Mouse (Mus musculus): ENCODE results near the gene Evc2. TPM values are rescaled to one million over a fixed set of nuclear protein-coding genes. Genes with fewer than 3 reads are reported as not detected.

Evc2 gene
- polyA plus RNA-seq, 1 experiment from 2014 or later = 18.3 TPM

DNA sequence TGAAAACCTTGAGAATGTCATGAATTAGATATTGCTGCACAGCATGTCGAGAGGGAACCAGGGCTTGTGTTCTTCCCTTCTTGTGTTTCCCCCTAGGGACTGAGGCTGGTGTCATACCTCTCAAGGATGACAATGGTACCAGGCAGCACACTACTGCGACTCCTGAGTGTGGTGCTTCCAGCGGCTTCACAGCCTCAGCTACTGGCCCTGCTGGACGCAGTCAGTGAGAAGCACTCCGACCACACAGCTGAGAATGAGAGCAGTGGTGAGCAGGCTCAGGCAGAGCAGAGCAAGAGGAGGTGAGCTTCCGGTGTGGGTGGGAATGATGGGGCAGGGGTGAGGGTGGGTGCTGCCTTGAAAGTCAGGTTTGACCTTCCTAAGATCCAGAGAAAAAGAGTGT, 80.7 kb downstream of the Evc2 start:
- DNase-seq (ENCODE audit: low spot score) = no peak
- 90% methylated on average over 6 of the region's 6 CpGs for WGBS
- Histone ChIP-seq H3K36me3 (ENCODE audit: control insufficient read depth, insufficient read depth, low read length) (no peaks in the 10 kb centered on the region; the same call in 1 of the 2 replicates), H3K9me3 (ENCODE audit: control insufficient read depth, low read length) (no peaks in the 10 kb centered on the region), H3K9ac (ENCODE audit: low read length) (no peak overlapping the region), H3K4me3 (ENCODE audit: low read depth, low read length) (no peak overlapping the region), H3K27ac (replicated peaks; ENCODE audit: low read depth, low read length) (no peak overlapping the region), H3K27me3 (ENCODE audit: control insufficient read depth, insufficient read depth, low read length) (no peaks in the 10 kb centered on the region), H3K4me1 (ENCODE audit: control insufficient read depth, insufficient read depth, low read length) (no peaks in the 10 kb centered on the region), H3K4me2 (ENCODE audit: low read depth, severe bottlenecking) (no peak overlapping the region)
- no peak for ATAC-seq (ENCODE audit: insufficient number of reproducible peaks, low FRiP score, low TSS enrichment, low read depth)

DNA sequence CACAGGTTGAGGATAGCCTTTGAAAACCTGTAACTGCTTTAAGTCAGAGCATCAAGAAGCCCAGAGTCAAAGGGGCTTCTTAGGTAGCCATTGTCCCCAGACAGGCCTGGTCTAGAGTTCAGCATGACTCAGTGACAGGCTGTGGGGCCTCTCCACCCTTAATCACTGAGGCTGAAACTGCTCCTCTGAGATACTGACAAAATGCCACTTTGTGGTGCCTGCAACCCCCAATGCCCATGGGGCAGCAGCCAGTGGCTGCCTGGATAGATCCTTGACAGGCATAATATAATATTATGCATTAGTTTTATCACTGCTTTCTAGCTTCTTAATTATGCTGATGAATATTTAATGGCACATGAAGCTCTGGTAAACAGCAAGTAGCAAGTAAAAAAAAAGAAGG, 88.9 kb downstream of the Evc2 start:
- H3K9ac ChIP-seq (ENCODE audit: low read length) = no peak overlapping the region
- no peaks in the 10 kb centered on the region; the same call in 1 of the 2 replicates for H3K36me3 ChIP-seq (ENCODE audit: control insufficient read depth, insufficient read depth, low read length)
- DNase-seq (ENCODE audit: low spot score) (no peak), ATAC-seq (ENCODE audit: insufficient number of reproducible peaks, low FRiP score, low TSS enrichment, low read depth) (no peak)
- H3K27ac ChIP-seq (replicated peaks; ENCODE audit: low read depth, low read length) = no peak overlapping the region
- no peaks in the 10 kb centered on the region for H3K4me1 ChIP-seq (ENCODE audit: control insufficient read depth, insufficient read depth, low read length)
- no peaks in the 10 kb centered on the region for H3K27me3 ChIP-seq (ENCODE audit: control insufficient read depth, insufficient read depth, low read length)
- H3K4me2 ChIP-seq (ENCODE audit: low read depth, severe bottlenecking) = no peak overlapping the region
- no peaks in the 10 kb centered on the region for H3K9me3 ChIP-seq (ENCODE audit: control insufficient read depth, low read length)
- H3K4me3 ChIP-seq (ENCODE audit: low read depth, low read length) = no peak overlapping the region

DNA sequence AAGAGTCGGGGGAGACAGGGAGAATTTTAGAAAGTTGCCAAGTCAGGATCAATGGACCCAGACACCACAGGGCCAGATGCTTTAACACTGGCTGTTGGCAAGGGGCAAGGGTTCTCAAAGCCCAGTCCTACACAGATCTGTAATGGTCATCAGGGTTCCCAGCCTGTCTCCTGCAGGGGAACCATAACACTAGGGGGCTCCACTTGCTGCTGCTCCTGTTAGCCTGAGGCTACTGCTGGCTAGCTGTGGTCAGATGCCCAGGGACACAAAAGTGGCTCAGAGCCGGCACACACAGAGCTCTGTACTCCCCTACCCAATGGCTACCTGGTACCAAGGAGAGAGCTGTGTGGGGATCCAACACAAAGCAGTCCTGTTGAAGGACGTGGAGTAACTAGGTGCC, 97.1 kb downstream of the Evc2 start:
- ATAC-seq (ENCODE audit: insufficient number of reproducible peaks, low FRiP score, low TSS enrichment, low read depth) = no peak
- no peaks in the 10 kb centered on the region for H3K4me1 ChIP-seq (ENCODE audit: control insufficient read depth, insufficient read depth, low read length)
- H3K4me2 ChIP-seq (ENCODE audit: low read depth, severe bottlenecking) = no peak overlapping the region
- no peak overlapping the region for H3K9ac ChIP-seq (ENCODE audit: low read length)
- no peaks in the 10 kb centered on the region for H3K27me3 ChIP-seq (ENCODE audit: control insufficient read depth, insufficient read depth, low read length)
- no peak overlapping the region for H3K27ac ChIP-seq (replicated peaks; ENCODE audit: low read depth, low read length)
- no peaks in the 10 kb centered on the region for H3K36me3 ChIP-seq (ENCODE audit: control insufficient read depth, insufficient read depth, low read length)
- H3K4me3 ChIP-seq (ENCODE audit: low read depth, low read length) = no peak overlapping the region
- H3K9me3 ChIP-seq (ENCODE audit: control insufficient read depth, low read length) = no peaks in the 10 kb centered on the region; the same call in 1 of the 2 replicates
- 85% methylated on average over 3 of the region's 3 CpGs for WGBS
- no peak for DNase-seq (ENCODE audit: low spot score)

DNA sequence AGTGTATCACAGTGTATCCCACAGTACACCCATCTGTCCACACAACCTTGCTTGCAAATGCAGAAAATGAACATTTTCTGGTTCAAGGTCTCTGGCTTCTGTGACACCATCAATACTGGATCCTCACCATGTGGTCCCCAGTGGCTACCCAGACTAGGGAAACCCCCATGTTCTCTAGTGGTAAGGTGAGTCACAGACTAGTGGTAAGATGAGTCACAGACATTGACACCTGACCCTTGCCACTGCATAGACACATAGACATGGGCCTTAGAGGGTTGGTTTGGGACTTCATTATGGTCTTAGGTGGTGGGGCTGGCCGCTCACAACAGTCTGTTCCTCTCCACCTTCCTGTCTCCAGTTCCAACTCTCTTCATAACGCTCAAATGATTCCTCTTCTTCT, 104.5 kb downstream of the Evc2 start:
- no peaks in the 10 kb centered on the region for H3K9me3 ChIP-seq (ENCODE audit: control insufficient read depth, low read length)
- no peaks in the 10 kb centered on the region for H3K36me3 ChIP-seq (ENCODE audit: control insufficient read depth, insufficient read depth, low read length)
- DNase-seq (ENCODE audit: low spot score) (no peak), ATAC-seq (ENCODE audit: insufficient number of reproducible peaks, low FRiP score, low TSS enrichment, low read depth) (no peak)
- WGBS = 78% methylated on average over 2 of the region's 2 CpGs
- no peaks in the 10 kb centered on the region for H3K4me1 ChIP-seq (ENCODE audit: control insufficient read depth, insufficient read depth, low read length)
- H3K4me2 ChIP-seq (ENCODE audit: low read depth, severe bottlenecking) = no peak overlapping the region
- no peaks in the 10 kb centered on the region for H3K27me3 ChIP-seq (ENCODE audit: control insufficient read depth, insufficient read depth, low read length)
- H3K9ac ChIP-seq (ENCODE audit: low read length) = no peak overlapping the region
- H3K4me3 ChIP-seq (ENCODE audit: low read depth, low read length) = no peak overlapping the region
- H3K27ac ChIP-seq (replicated peaks; ENCODE audit: low read depth, low read length) = no peak overlapping the region

GRCm38 (mm10) chr5:37447546-37447945, 109.2 kb downstream of the Evc2 start:
- no peak for ATAC-seq (ENCODE audit: insufficient number of reproducible peaks, low FRiP score, low TSS enrichment, low read depth)
- Histone ChIP-seq H3K27me3 (ENCODE audit: control insufficient read depth, insufficient read depth, low read length) (no peaks in the 10 kb centered on the region), H3K4me1 (ENCODE audit: control insufficient read depth, insufficient read depth, low read length) (no peaks in the 10 kb centered on the region), H3K9me3 (ENCODE audit: control insufficient read depth, low read length) (no peaks in the 10 kb centered on the region), H3K4me3 (ENCODE audit: low read depth, low read length) (no peak overlapping the region), H3K36me3 (ENCODE audit: control insufficient read depth, insufficient read depth, low read length) (no peaks in the 10 kb centered on the region), H3K9ac (ENCODE audit: low read length) (no peak overlapping the region), H3K4me2 (ENCODE audit: low read depth, severe bottlenecking) (no peak overlapping the region), H3K27ac (replicated peaks; ENCODE audit: low read depth, low read length) (no peak overlapping the region)
- 84% methylated on average over 3 of the region's 3 CpGs for WGBS
- DNase-seq (ENCODE audit: low spot score) = no peak

DNA sequence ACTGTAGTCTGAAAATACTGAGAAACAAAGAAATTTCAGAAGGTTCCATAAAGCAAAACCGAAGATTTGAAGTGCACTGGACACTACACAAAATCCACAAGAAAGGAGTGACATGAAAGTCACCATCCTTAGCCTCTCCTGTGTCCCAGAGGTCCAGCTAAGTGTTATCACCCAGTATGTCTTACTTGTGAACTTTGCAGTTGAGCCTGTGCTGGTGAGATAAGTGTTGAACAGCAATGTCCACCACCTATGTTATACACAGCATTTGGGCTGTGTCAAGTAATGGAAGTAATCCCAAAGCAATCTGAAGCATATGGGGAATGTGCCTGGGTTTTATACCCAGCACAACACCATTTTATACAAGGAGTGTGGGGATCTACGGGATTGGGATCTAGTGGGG, 118.3 kb downstream of the Evc2 start:
- no peaks in the 10 kb centered on the region for H3K4me1 ChIP-seq (ENCODE audit: control insufficient read depth, insufficient read depth, low read length)
- DNase-seq (ENCODE audit: low spot score) (no peak), ATAC-seq (ENCODE audit: insufficient number of reproducible peaks, low FRiP score, low TSS enrichment, low read depth) (no peak)
- no peaks in the 10 kb centered on the region for H3K27me3 ChIP-seq (ENCODE audit: control insufficient read depth, insufficient read depth, low read length)
- H3K4me2 ChIP-seq (ENCODE audit: low read depth, severe bottlenecking) = no peak overlapping the region
- 64% methylated on average over 2 of the region's 2 CpGs for WGBS
- no peak overlapping the region for H3K27ac ChIP-seq (replicated peaks; ENCODE audit: low read depth, low read length)
- no peaks in the 10 kb centered on the region for H3K9me3 ChIP-seq (ENCODE audit: control insufficient read depth, low read length)
- H3K36me3 ChIP-seq (ENCODE audit: control insufficient read depth, insufficient read depth, low read length) = no peaks in the 10 kb centered on the region
- no peak overlapping the region for H3K9ac ChIP-seq (ENCODE audit: low read length)
- no peak overlapping the region for H3K4me3 ChIP-seq (ENCODE audit: low read depth, low read length)

DNA sequence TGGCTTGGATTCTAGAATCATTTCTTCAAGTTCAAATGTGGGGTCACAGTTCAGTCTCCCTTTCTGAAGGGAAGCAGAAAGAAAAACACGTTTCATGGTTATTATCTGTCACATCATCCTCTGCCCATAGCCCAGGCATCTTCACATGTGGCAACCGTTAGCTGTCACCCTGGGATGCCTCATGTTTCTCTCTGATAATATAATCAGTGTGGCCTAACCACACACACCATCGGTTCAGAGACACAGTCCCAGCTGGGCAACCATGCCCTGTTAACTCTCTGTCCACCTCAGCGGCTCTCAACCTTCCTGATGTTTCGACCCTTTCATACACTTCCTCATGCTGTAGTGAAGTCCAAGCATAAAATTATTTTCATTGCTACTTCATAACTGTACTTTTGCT, 118.9 kb downstream of the Evc2 start:
- no peak overlapping the region for H3K9ac ChIP-seq (ENCODE audit: low read length)
- WGBS = 82% methylated on average over 5 of the region's 5 CpGs

DNA sequence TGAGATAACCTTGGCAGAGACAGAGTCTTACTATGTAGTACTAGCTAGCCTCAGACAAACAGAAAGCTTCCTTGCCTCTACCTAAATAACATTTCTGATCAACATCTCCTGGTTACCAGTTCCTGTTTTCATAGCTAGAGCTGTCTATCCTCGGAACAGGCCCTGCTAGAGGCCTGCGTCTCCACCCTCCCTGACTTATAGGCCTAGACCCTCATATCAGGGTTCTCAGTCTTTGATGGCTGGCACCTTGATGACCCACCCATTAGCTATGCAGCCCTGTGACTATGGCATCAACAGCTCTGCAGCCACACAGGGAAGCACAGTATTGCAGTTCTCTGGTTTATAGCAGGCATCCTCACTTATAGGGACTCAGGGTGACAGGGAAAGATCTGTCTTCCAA, 119.5 kb downstream of the Evc2 start:
- Histone ChIP-seq H3K27ac (replicated peaks; ENCODE audit: low read depth, low read length) (no peak overlapping the region), H3K4me3 (ENCODE audit: low read depth, low read length) (no peak overlapping the region), H3K9me3 (ENCODE audit: control insufficient read depth, low read length) (no peaks in the 10 kb centered on the region), H3K4me2 (ENCODE audit: low read depth, severe bottlenecking) (no peak overlapping the region), H3K4me1 (ENCODE audit: control insufficient read depth, insufficient read depth, low read length) (no peaks in the 10 kb centered on the region), H3K9ac (ENCODE audit: low read length) (no peak overlapping the region), H3K27me3 (ENCODE audit: control insufficient read depth, insufficient read depth, low read length) (no peaks in the 10 kb centered on the region), H3K36me3 (ENCODE audit: control insufficient read depth, insufficient read depth, low read length) (no peaks in the 10 kb centered on the region)
- DNase-seq (ENCODE audit: low spot score) (no peak), ATAC-seq (ENCODE audit: insufficient number of reproducible peaks, low FRiP score, low TSS enrichment, low read depth) (no peak)
- 89% methylated on average over 2 of the region's 2 CpGs for WGBS

More for the DNA sequence above, 118.9 kb downstream of the Evc2 start:
- Histone ChIP-seq H3K4me2 (ENCODE audit: low read depth, severe bottlenecking) (no peak overlapping the region), H3K36me3 (ENCODE audit: control insufficient read depth, insufficient read depth, low read length) (no peaks in the 10 kb centered on the region), H3K27ac (replicated peaks; ENCODE audit: low read depth, low read length) (no peak overlapping the region), H3K4me1 (ENCODE audit: control insufficient read depth, insufficient read depth, low read length) (no peaks in the 10 kb centered on the region), H3K9me3 (ENCODE audit: control insufficient read depth, low read length) (no peaks in the 10 kb centered on the region), H3K27me3 (ENCODE audit: control insufficient read depth, insufficient read depth, low read length) (no peaks in the 10 kb centered on the region), H3K4me3 (ENCODE audit: low read depth, low read length) (no peak overlapping the region)
- no peak for DNase-seq (ENCODE audit: low spot score)
- no peak for ATAC-seq (ENCODE audit: insufficient number of reproducible peaks, low FRiP score, low TSS enrichment, low read depth)

- Histone ChIP-seq H3K4me3 (ENCODE audit: low read depth, low read length) (no peak overlapping the region), H3K36me3 (ENCODE audit: control insufficient read depth, insufficient read depth, low read length) (no peaks in the 10 kb centered on the region), H3K4me2 (ENCODE audit: low read depth, severe bottlenecking) (no peak overlapping the region), H3K9me3 (ENCODE audit: control insufficient read depth, low read length) (no peaks in the 10 kb centered on the region), H3K27ac (replicated peaks; ENCODE audit: low read depth, low read length) (no peak overlapping the region), H3K27me3 (ENCODE audit: control insufficient read depth, insufficient read depth, low read length) (no peaks in the 10 kb centered on the region), H3K4me1 (ENCODE audit: control insufficient read depth, insufficient read depth, low read length) (no peaks in the 10 kb centered on the region), H3K9ac (ENCODE audit: low read length) (no peak overlapping the region)
- ATAC-seq (ENCODE audit: insufficient number of reproducible peaks, low FRiP score, low TSS enrichment, low read depth) = no peak
- 64% methylated on average over 2 of the region's 2 CpGs for WGBS
- DNase-seq (ENCODE audit: low spot score) = no peak
Observed at GRCm38 (mm10) chr5:37458236-37458635, 119.9 kb downstream of the Evc2 start.

Data from limb, embryonic 11.5 days (tissue).